Mouse (Mus musculus): ENCODE measurements at regions not wholly inside any gene's neighbourhood (a gene's known extent, or its start where the extent isn't known, plus 50 kb on each side); places are given as distances from the start of the nearest gene placed in this dataset.

GRCm38 (mm10) chr9:80615114-80615513 lies 149.8 kb upstream of the Impg1 start:
- H3K36me3 ChIP-seq (ENCODE audit: control insufficient read depth, insufficient read depth, low read length) = no peaks in the 10 kb centered on the region
- H3K27me3 ChIP-seq (ENCODE audit: control insufficient read depth, insufficient read depth, low read length) = no peaks in the 10 kb centered on the region
- H3K27ac ChIP-seq (replicated peaks) = no peak overlapping the region
- no peak overlapping the region for H3K4me2 ChIP-seq (replicated peaks; ENCODE audit: low read depth)
- TF ChIP-seq CTCF (IDR thresholded peaks at IDR 0.05; ENCODE audit: low read depth) (no peak), EP300 (optimal IDR thresholded peaks at IDR 0.05) (no peak)
- no peak for ATAC-seq (ENCODE audit: low FRiP score, low TSS enrichment)
- H3K4me3 ChIP-seq (ENCODE audit: low read depth, low read length) = no peak overlapping the region
- no peak for DNase-seq (ENCODE audit: low spot score)
- no peaks in the 10 kb centered on the region for H3K4me1 ChIP-seq (replicated peaks; ENCODE audit: control insufficient read depth, insufficient read depth)
- 71% methylated on average over 3 of the region's 3 CpGs for WGBS
- H3K9ac ChIP-seq (ENCODE audit: low read length) = no peak overlapping the region
- H3K9me3 ChIP-seq (ENCODE audit: control insufficient read depth, low read length) = no peaks in the 10 kb centered on the region

- no peak for TF ChIP-seq CTCF (IDR thresholded peaks at IDR 0.05; ENCODE audit: low read depth)
- TF ChIP-seq EP300 (optimal IDR thresholded peaks at IDR 0.05) = no peak
- Histone ChIP-seq H3K27me3 (ENCODE audit: control insufficient read depth, insufficient read depth, low read length) (no peaks in the 10 kb centered on the region), H3K4me2 (replicated peaks; ENCODE audit: low read depth) (no peak overlapping the region), H3K9ac (ENCODE audit: low read length) (no peak overlapping the region), H3K4me3 (ENCODE audit: low read depth, low read length) (no peak overlapping the region), H3K9me3 (ENCODE audit: control insufficient read depth, low read length) (no peaks in the 10 kb centered on the region), H3K36me3 (ENCODE audit: control insufficient read depth, insufficient read depth, low read length) (no peaks in the 10 kb centered on the region), H3K27ac (replicated peaks) (no peak overlapping the region), H3K4me1 (replicated peaks; ENCODE audit: control insufficient read depth, insufficient read depth) (no peaks in the 10 kb centered on the region)
- no peak for DNase-seq (ENCODE audit: low spot score)
- no peak for ATAC-seq (ENCODE audit: low FRiP score, low TSS enrichment)
Observed at GRCm38 (mm10) chr9:80600019-80600418, 134.7 kb upstream of the Impg1 start.

- no peak overlapping the region for H3K9ac ChIP-seq (ENCODE audit: low read length)
Observed at GRCm38 (mm10) chr9:80565388-80566024, 100.2 kb upstream of the Impg1 start.

GRCm38 (mm10) chr9:80563655-80564054 lies 98.4 kb upstream of the Impg1 start:
- WGBS = 73% methylated on average over 2 of the region's 2 CpGs
- H3K27ac ChIP-seq (replicated peaks) = no peak overlapping the region
- no peaks in the 10 kb centered on the region for H3K9me3 ChIP-seq (ENCODE audit: control insufficient read depth, low read length)
- DNase-seq (ENCODE audit: low spot score) (no peak), ATAC-seq (ENCODE audit: low FRiP score, low TSS enrichment) (no peak)
- no peaks in the 10 kb centered on the region for H3K27me3 ChIP-seq (ENCODE audit: control insufficient read depth, insufficient read depth, low read length)
- no peak overlapping the region for H3K4me3 ChIP-seq (ENCODE audit: low read depth, low read length)
- H3K4me2 ChIP-seq (replicated peaks; ENCODE audit: low read depth) = no peak overlapping the region
- no peaks in the 10 kb centered on the region for H3K36me3 ChIP-seq (ENCODE audit: control insufficient read depth, insufficient read depth, low read length)
- TF ChIP-seq EP300 (optimal IDR thresholded peaks at IDR 0.05) (no peak), CTCF (IDR thresholded peaks at IDR 0.05; ENCODE audit: low read depth) (no peak)
- no peaks in the 10 kb centered on the region for H3K4me1 ChIP-seq (replicated peaks; ENCODE audit: control insufficient read depth, insufficient read depth)
- no peak overlapping the region for H3K9ac ChIP-seq (ENCODE audit: low read length)

More at GRCm38 (mm10) chr9:80565388-80566024, 100.2 kb upstream of the Impg1 start:
- no peak overlapping the region for H3K4me3 ChIP-seq (ENCODE audit: low read depth, low read length)
- DNase-seq (ENCODE audit: low spot score) (no peak), ATAC-seq (ENCODE audit: low FRiP score, low TSS enrichment) (no peak)
- no peak for TF ChIP-seq CTCF (IDR thresholded peaks at IDR 0.05; ENCODE audit: low read depth)
- TF ChIP-seq EP300 (optimal IDR thresholded peaks at IDR 0.05) = no peak
- no peak overlapping the region for H3K27ac ChIP-seq (replicated peaks)
- no peak overlapping the region for H3K4me2 ChIP-seq (replicated peaks; ENCODE audit: low read depth)
- H3K4me1 ChIP-seq (replicated peaks; ENCODE audit: control insufficient read depth, insufficient read depth) = no peaks in the 10 kb centered on the region
- H3K27me3 ChIP-seq (ENCODE audit: control insufficient read depth, insufficient read depth, low read length) = no peaks in the 10 kb centered on the region
- WGBS = 64% methylated on average over 4 of the region's 4 CpGs
- H3K9me3 ChIP-seq (ENCODE audit: control insufficient read depth, low read length) = no peaks in the 10 kb centered on the region
- no peaks in the 10 kb centered on the region for H3K36me3 ChIP-seq (ENCODE audit: control insufficient read depth, insufficient read depth, low read length)

GRCm38 (mm10) chr9:80555531-80556067 lies 90.3 kb upstream of the Impg1 start:
- ATAC-seq (ENCODE audit: low FRiP score, low TSS enrichment) (no peak), DNase-seq (ENCODE audit: low spot score) (no peak)
- TF ChIP-seq EP300 (optimal IDR thresholded peaks at IDR 0.05) (no peak), CTCF (IDR thresholded peaks at IDR 0.05; ENCODE audit: low read depth) (no peak)
- Histone ChIP-seq H3K27me3 (ENCODE audit: control insufficient read depth, insufficient read depth, low read length) (no peaks in the 10 kb centered on the region), H3K4me2 (replicated peaks; ENCODE audit: low read depth) (no peak overlapping the region), H3K9me3 (ENCODE audit: control insufficient read depth, low read length) (no peaks in the 10 kb centered on the region), H3K27ac (replicated peaks) (no peak overlapping the region), H3K4me1 (replicated peaks; ENCODE audit: control insufficient read depth, insufficient read depth) (no peaks in the 10 kb centered on the region), H3K9ac (ENCODE audit: low read length) (no peak overlapping the region), H3K36me3 (ENCODE audit: control insufficient read depth, insufficient read depth, low read length) (no peaks in the 10 kb centered on the region), H3K4me3 (ENCODE audit: low read depth, low read length) (no peak overlapping the region)
- 42% methylated on average over 1 of the region's 1 CpGs for WGBS

Data from stomach, postnatal 0 days (tissue).